Mouse (Mus musculus): Measurements from ENCODE around the gene 4933415A04Rik. TPM values are rescaled to one million over a fixed set of nuclear protein-coding genes. Genes with fewer than 3 reads are reported as not detected.

The 4933415A04Rik gene
- total and polyA plus RNA-seq, 2 experiments from 2014 or later: 0.27 to 2.3 TPM

- no peak overlapping the region for H3K4me2 ChIP-seq (ENCODE audit: low read depth, low read length, poor library complexity, severe bottlenecking)
- H3K9me3 ChIP-seq (ENCODE audit: low read length): no peaks in the 10 kb centered on the region
These were observed 31.1 kb downstream of the 4933415A04Rik start for GRCm38 (mm10) chr11:43617924-43618323.

GRCm38 (mm10) chr11:43618403-43618802 lies 31.6 kb downstream of the 4933415A04Rik start:
- H3K36me3 ChIP-seq (ENCODE audit: insufficient read depth, low read length): no peaks in the 10 kb centered on the region
- ATAC-seq (ENCODE audit: low FRiP score): 0 out of 2 replicates have a peak, but pooled peaks have one; percentile 47
- TF ChIP-seq CTCF (IDR thresholded peaks at IDR 0.05): no peak
- H3K27me3 ChIP-seq (ENCODE audit: insufficient read depth, low read length): no peaks in the 10 kb centered on the region
- no peak overlapping the region for H3K4me2 ChIP-seq (ENCODE audit: low read depth, low read length, poor library complexity, severe bottlenecking)
- no peak overlapping the region for H3K9ac ChIP-seq (replicated peaks; ENCODE audit: low read length, poor library complexity, severe bottlenecking)
- no peaks in the 10 kb centered on the region for H3K9me3 ChIP-seq (ENCODE audit: low read length)
- no peaks in the 10 kb centered on the region for H3K4me1 ChIP-seq (ENCODE audit: insufficient read depth, low read length)
- no peak overlapping the region for H3K4me3 ChIP-seq (ENCODE audit: low read depth, low read length)
- 37% methylated on average over 7 of the region's 7 CpGs for WGBS
- DNase-seq (ENCODE audit: low spot score): peak; percentile 24
- H3K27ac ChIP-seq (ENCODE audit: low read depth, low read length): no peak overlapping the region

More at GRCm38 (mm10) chr11:43617924-43618323, 31.1 kb downstream of the 4933415A04Rik start:
- peak; percentile 32 for DNase-seq (ENCODE audit: low spot score)
- WGBS: 25% methylated on average over 5 of the region's 5 CpGs
- Histone ChIP-seq H3K36me3 (ENCODE audit: insufficient read depth, low read length) (no peaks in the 10 kb centered on the region), H3K27ac (ENCODE audit: low read depth, low read length) (no peak overlapping the region; the same call in 1 of the 2 replicates), H3K4me1 (ENCODE audit: insufficient read depth, low read length) (no peaks in the 10 kb centered on the region), H3K9ac (replicated peaks; ENCODE audit: low read length, poor library complexity, severe bottlenecking) (no peak overlapping the region), H3K4me3 (ENCODE audit: low read depth, low read length) (no peak overlapping the region), H3K27me3 (ENCODE audit: insufficient read depth, low read length) (no peaks in the 10 kb centered on the region)
- peak; percentile 70 for ATAC-seq (ENCODE audit: low FRiP score)
- TF ChIP-seq CTCF (IDR thresholded peaks at IDR 0.05): no peak

- H3K4me2 ChIP-seq (ENCODE audit: low read depth, low read length, poor library complexity, severe bottlenecking): no peak overlapping the region
- 95% methylated on average over 5 of the region's 5 CpGs for WGBS
- H3K36me3 ChIP-seq (ENCODE audit: insufficient read depth, low read length): no peaks in the 10 kb centered on the region
- no peak overlapping the region for H3K9ac ChIP-seq (replicated peaks; ENCODE audit: low read length, poor library complexity, severe bottlenecking)
- DNase-seq (ENCODE audit: low spot score) (no peak), ATAC-seq (ENCODE audit: low FRiP score) (no peak)
- no peak overlapping the region for H3K27ac ChIP-seq (ENCODE audit: low read depth, low read length)
- TF ChIP-seq CTCF (IDR thresholded peaks at IDR 0.05): no peak
- H3K4me3 ChIP-seq (ENCODE audit: low read depth, low read length): no peak overlapping the region
- H3K4me1 ChIP-seq (ENCODE audit: insufficient read depth, low read length): peaks cover 7% of the 10 kb centered on the region
- no peaks in the 10 kb centered on the region for H3K9me3 ChIP-seq (ENCODE audit: low read length)
- no peaks in the 10 kb centered on the region for H3K27me3 ChIP-seq (ENCODE audit: insufficient read depth, low read length)
These were observed 34.9 kb downstream of the 4933415A04Rik start for GRCm38 (mm10) chr11:43621769-43622168.

- no peak for ATAC-seq (ENCODE audit: low FRiP score)
- no peak for TF ChIP-seq CTCF (IDR thresholded peaks at IDR 0.05)
- 86% methylated on average over 1 of the region's 1 CpGs for WGBS
- Histone ChIP-seq H3K4me2 (ENCODE audit: low read depth, low read length, poor library complexity, severe bottlenecking) (no peak overlapping the region), H3K9me3 (ENCODE audit: low read length) (no peaks in the 10 kb centered on the region), H3K27me3 (ENCODE audit: insufficient read depth, low read length) (no peaks in the 10 kb centered on the region), H3K36me3 (ENCODE audit: insufficient read depth, low read length) (no peaks in the 10 kb centered on the region), H3K4me1 (ENCODE audit: insufficient read depth, low read length) (peaks cover 13% of the 10 kb centered on the region), H3K9ac (replicated peaks; ENCODE audit: low read length, poor library complexity, severe bottlenecking) (no peak overlapping the region), H3K27ac (ENCODE audit: low read depth, low read length) (no peak overlapping the region), H3K4me3 (ENCODE audit: low read depth, low read length) (no peak overlapping the region)
- no peak for DNase-seq (ENCODE audit: low spot score)
These were observed 37.5 kb downstream of the 4933415A04Rik start for GRCm38 (mm10) chr11:43624341-43624740.

GRCm38 (mm10) chr11:43626300-43626926 lies 39.6 kb downstream of the 4933415A04Rik start:
- peak; percentile 52; the same call in 1 of the 2 replicates for ATAC-seq (ENCODE audit: low FRiP score)
- Histone ChIP-seq H3K4me2 (ENCODE audit: low read depth, low read length, poor library complexity, severe bottlenecking) (peak overlapping the region; percentile 39), H3K4me3 (ENCODE audit: low read depth, low read length) (peak overlapping the region; percentile 15; the same call in 1 of the 2 replicates), H3K4me1 (ENCODE audit: insufficient read depth, low read length) (peaks cover 13% of the 10 kb centered on the region), H3K27me3 (ENCODE audit: insufficient read depth, low read length) (no peaks in the 10 kb centered on the region), H3K9me3 (ENCODE audit: low read length) (no peaks in the 10 kb centered on the region), H3K9ac (replicated peaks; ENCODE audit: low read length, poor library complexity, severe bottlenecking) (peak overlapping the region; percentile 9; the same call in 1 of the 2 replicates), H3K27ac (ENCODE audit: low read depth, low read length) (peak overlapping the region; percentile 43; the same call in 1 of the 2 replicates), H3K36me3 (ENCODE audit: insufficient read depth, low read length) (no peaks in the 10 kb centered on the region)
- peak; percentile 56 for DNase-seq (ENCODE audit: low spot score)
- TF ChIP-seq CTCF (IDR thresholded peaks at IDR 0.05): no peak
- 10% methylated on average over 12 of the region's 12 CpGs for WGBS

GRCm38 (mm10) chr11:43626927-43627645 lies 40.2 kb downstream of the 4933415A04Rik start:
- Histone ChIP-seq H3K9ac (replicated peaks; ENCODE audit: low read length, poor library complexity, severe bottlenecking) (no peak overlapping the region), H3K4me3 (ENCODE audit: low read depth, low read length) (no peak overlapping the region; the same call in 1 of the 2 replicates), H3K9me3 (ENCODE audit: low read length) (no peaks in the 10 kb centered on the region), H3K4me1 (ENCODE audit: insufficient read depth, low read length) (peaks cover 13% of the 10 kb centered on the region), H3K27me3 (ENCODE audit: insufficient read depth, low read length) (no peaks in the 10 kb centered on the region), H3K27ac (ENCODE audit: low read depth, low read length) (0 out of 2 replicates have a peak overlapping the region, but pooled peaks have one; percentile 43), H3K4me2 (ENCODE audit: low read depth, low read length, poor library complexity, severe bottlenecking) (peak overlapping the region; percentile 39), H3K36me3 (ENCODE audit: insufficient read depth, low read length) (no peaks in the 10 kb centered on the region)
- TF ChIP-seq CTCF (IDR thresholded peaks at IDR 0.05): no peak
- 27% methylated on average over 18 of the region's 18 CpGs for WGBS
- DNase-seq (ENCODE audit: low spot score) (no peak), ATAC-seq (ENCODE audit: low FRiP score) (0 out of 2 replicates have a peak, but pooled peaks have one; percentile 32)
